Mouse (Mus musculus): ENCODE data around the gene Tmem265. TPM values are rescaled to one million over a fixed set of nuclear protein-coding genes. Genes with fewer than 3 reads are reported as not detected.
A peak's percentile ranks its signal among the peaks of the same experiment; 100 is the strongest.

Gene Tmem265
- polyA plus RNA-seq, 1 experiment from 2014 or later: 4.0 TPM

GRCm38 (mm10) chr7:127585031-127585430 is 23.8 kb downstream of the Tmem265 start:
- ATAC-seq (ENCODE audit: low FRiP score) (no peak), DNase-seq (ENCODE audit: low spot score, missing footprints) (no peak)
- Histone ChIP-seq H3K4me1 (ENCODE audit: control insufficient read depth, insufficient read depth, low read length) (peaks cover 13% of the 10 kb centered on the region), H3K27me3 (ENCODE audit: control insufficient read depth, insufficient read depth, low read length) (no peaks in the 10 kb centered on the region), H3K9ac (ENCODE audit: low read length) (no peak overlapping the region), H3K4me2 (no peak overlapping the region), H3K36me3 (ENCODE audit: control insufficient read depth, insufficient read depth, low read length) (peaks cover 11% of the 10 kb centered on the region), H3K9me3 (ENCODE audit: control insufficient read depth, low read length) (no peaks in the 10 kb centered on the region), H3K4me3 (ENCODE audit: low read depth, low read length) (no peak overlapping the region), H3K27ac (ENCODE audit: low read depth, low read length) (no peak overlapping the region)
- 90% methylated on average over 7 of the region's 7 CpGs for WGBS

GRCm38 (mm10) chr7:127586149-127586548 is 25.0 kb downstream of the Tmem265 start:
- Histone ChIP-seq H3K4me1 (ENCODE audit: control insufficient read depth, insufficient read depth, low read length) (peaks cover 13% of the 10 kb centered on the region), H3K4me2 (no peak overlapping the region), H3K4me3 (ENCODE audit: low read depth, low read length) (no peak overlapping the region), H3K27ac (ENCODE audit: low read depth, low read length) (no peak overlapping the region), H3K36me3 (ENCODE audit: control insufficient read depth, insufficient read depth, low read length) (peaks cover 16% of the 10 kb centered on the region), H3K9me3 (ENCODE audit: control insufficient read depth, low read length) (no peaks in the 10 kb centered on the region), H3K27me3 (ENCODE audit: control insufficient read depth, insufficient read depth, low read length) (no peaks in the 10 kb centered on the region), H3K9ac (ENCODE audit: low read length) (no peak overlapping the region)
- DNase-seq (ENCODE audit: low spot score, missing footprints) (no peak), ATAC-seq (ENCODE audit: low FRiP score) (no peak)
- 97% methylated on average over 6 of the region's 6 CpGs for WGBS

GRCm38 (mm10) chr7:127587196-127587595 is 26.0 kb downstream of the Tmem265 start:
- peak overlapping the region; percentile 60 for H3K9ac ChIP-seq (ENCODE audit: low read length)
- WGBS: 74% methylated on average over 5 of the region's 5 CpGs
- no peaks in the 10 kb centered on the region for H3K27me3 ChIP-seq (ENCODE audit: control insufficient read depth, insufficient read depth, low read length)
- DNase-seq (ENCODE audit: low spot score, missing footprints) (no peak), ATAC-seq (ENCODE audit: low FRiP score) (no peak)
- peak overlapping the region; percentile 88 for H3K4me2 ChIP-seq
- peak overlapping the region; percentile 82; the same call in 1 of the 2 replicates for H3K4me3 ChIP-seq (ENCODE audit: low read depth, low read length)
- H3K4me1 ChIP-seq (ENCODE audit: control insufficient read depth, insufficient read depth, low read length): peaks cover 13% of the 10 kb centered on the region
- peaks cover 23% of the 10 kb centered on the region for H3K36me3 ChIP-seq (ENCODE audit: control insufficient read depth, insufficient read depth, low read length)
- no peaks in the 10 kb centered on the region for H3K9me3 ChIP-seq (ENCODE audit: control insufficient read depth, low read length)
- H3K27ac ChIP-seq (ENCODE audit: low read depth, low read length): no peak overlapping the region

- no peaks in the 10 kb centered on the region for H3K9me3 ChIP-seq (ENCODE audit: control insufficient read depth, low read length)
- H3K36me3 ChIP-seq (ENCODE audit: control insufficient read depth, insufficient read depth, low read length): peaks cover 19% of the 10 kb centered on the region
- under 1% methylated on average over 50 of the region's 50 CpGs for WGBS
These were observed 27.1 kb downstream of the Tmem265 start, which contains the start of the genes Ccdc189 and Rnf40 for GRCm38 (mm10) chr7:127588011-127588871. Ccdc189 (minus strand) TSS chr7:127588595. Rnf40 (plus strand) TSS chr7:127588767.

GRCm38 (mm10) chr7:127588901-127589300 is 27.7 kb downstream of the Tmem265 start:
- Histone ChIP-seq H3K9ac (ENCODE audit: low read length) (peak overlapping the region; percentile 81), H3K27me3 (ENCODE audit: control insufficient read depth, insufficient read depth, low read length) (no peaks in the 10 kb centered on the region), H3K9me3 (ENCODE audit: control insufficient read depth, low read length) (no peaks in the 10 kb centered on the region), H3K4me3 (ENCODE audit: low read depth, low read length) (peak overlapping the region; percentile 82), H3K27ac (ENCODE audit: low read depth, low read length) (no peak overlapping the region), H3K4me2 (peak overlapping the region; percentile 88), H3K36me3 (ENCODE audit: control insufficient read depth, insufficient read depth, low read length) (peaks cover 15% of the 10 kb centered on the region), H3K4me1 (ENCODE audit: control insufficient read depth, insufficient read depth, low read length) (peaks cover 13% of the 10 kb centered on the region)
- ATAC-seq (ENCODE audit: low FRiP score): no peak
- 6% methylated on average over 29 of the region's 29 CpGs for WGBS
- DNase-seq (ENCODE audit: low spot score, missing footprints): peak; percentile 88

More at GRCm38 (mm10) chr7:127588011-127588871, 27.1 kb downstream of the Tmem265 start, which contains the start of the genes Ccdc189 and Rnf40:
- H3K9ac ChIP-seq (ENCODE audit: low read length): peak within 1 kb of the TSS; percentile 81
- DNase-seq (ENCODE audit: low spot score, missing footprints) (peak; percentile 98), ATAC-seq (ENCODE audit: low FRiP score) (peak; percentile 98)
- H3K4me1 ChIP-seq (ENCODE audit: control insufficient read depth, insufficient read depth, low read length): peaks cover 13% of the 10 kb centered on the region
- peak within 1 kb of the TSS; percentile 65 for H3K27ac ChIP-seq (ENCODE audit: low read depth, low read length)
- peak within 1 kb of the TSS; percentile 82 for H3K4me3 ChIP-seq (ENCODE audit: low read depth, low read length)
- no peaks in the 10 kb centered on the region for H3K27me3 ChIP-seq (ENCODE audit: control insufficient read depth, insufficient read depth, low read length)
- peak within 1 kb of the TSS; percentile 88 for H3K4me2 ChIP-seq

GRCm38 (mm10) chr7:127589637-127590036 is 28.4 kb downstream of the Tmem265 start:
- no peaks in the 10 kb centered on the region for H3K27me3 ChIP-seq (ENCODE audit: control insufficient read depth, insufficient read depth, low read length)
- peaks cover 18% of the 10 kb centered on the region for H3K36me3 ChIP-seq (ENCODE audit: control insufficient read depth, insufficient read depth, low read length)
- peak overlapping the region; percentile 82 for H3K4me3 ChIP-seq (ENCODE audit: low read depth, low read length)
- WGBS: 93% methylated on average over 9 of the region's 9 CpGs
- ATAC-seq (ENCODE audit: low FRiP score) (no peak), DNase-seq (ENCODE audit: low spot score, missing footprints) (no peak)
- peak overlapping the region; percentile 81; the same call in 1 of the 2 replicates for H3K9ac ChIP-seq (ENCODE audit: low read length)
- H3K4me2 ChIP-seq: peak overlapping the region; percentile 88
- peaks cover 13% of the 10 kb centered on the region for H3K4me1 ChIP-seq (ENCODE audit: control insufficient read depth, insufficient read depth, low read length)
- H3K27ac ChIP-seq (ENCODE audit: low read depth, low read length): no peak overlapping the region
- no peaks in the 10 kb centered on the region for H3K9me3 ChIP-seq (ENCODE audit: control insufficient read depth, low read length)

- no peak for DNase-seq (ENCODE audit: low spot score, missing footprints)
These were observed 29.9 kb downstream of the Tmem265 start for GRCm38 (mm10) chr7:127591108-127591507.

GRCm38 (mm10) chr7:127592575-127592974 is 31.4 kb downstream of the Tmem265 start:
- WGBS: 89% methylated on average over 14 of the region's 14 CpGs
- H3K36me3 ChIP-seq (ENCODE audit: control insufficient read depth, insufficient read depth, low read length): peaks cover 43% of the 10 kb centered on the region

More at GRCm38 (mm10) chr7:127591108-127591507, 29.9 kb downstream of the Tmem265 start:
- Histone ChIP-seq H3K4me2 (no peak overlapping the region), H3K9me3 (ENCODE audit: control insufficient read depth, low read length) (no peaks in the 10 kb centered on the region), H3K4me1 (ENCODE audit: control insufficient read depth, insufficient read depth, low read length) (peaks cover 13% of the 10 kb centered on the region), H3K27ac (ENCODE audit: low read depth, low read length) (no peak overlapping the region), H3K27me3 (ENCODE audit: control insufficient read depth, insufficient read depth, low read length) (no peaks in the 10 kb centered on the region), H3K4me3 (ENCODE audit: low read depth, low read length) (no peak overlapping the region), H3K9ac (ENCODE audit: low read length) (no peak overlapping the region), H3K36me3 (ENCODE audit: control insufficient read depth, insufficient read depth, low read length) (peaks cover 31% of the 10 kb centered on the region)
- no peak for ATAC-seq (ENCODE audit: low FRiP score)
- 94% methylated on average over 10 of the region's 10 CpGs for WGBS

GRCm38 (mm10) chr7:127596747-127597146 is 35.6 kb downstream of the Tmem265 start:
- Histone ChIP-seq H3K4me2 (no peak overlapping the region), H3K4me3 (ENCODE audit: low read depth, low read length) (no peak overlapping the region), H3K27me3 (ENCODE audit: control insufficient read depth, insufficient read depth, low read length) (no peaks in the 10 kb centered on the region), H3K4me1 (ENCODE audit: control insufficient read depth, insufficient read depth, low read length) (no peaks in the 10 kb centered on the region), H3K36me3 (ENCODE audit: control insufficient read depth, insufficient read depth, low read length) (peaks cover 43% of the 10 kb centered on the region), H3K9ac (ENCODE audit: low read length) (no peak overlapping the region), H3K27ac (ENCODE audit: low read depth, low read length) (no peak overlapping the region), H3K9me3 (ENCODE audit: control insufficient read depth, low read length) (no peaks in the 10 kb centered on the region)
- no peak for ATAC-seq (ENCODE audit: low FRiP score)
- no peak for DNase-seq (ENCODE audit: low spot score, missing footprints)
- 93% methylated on average over 17 of the region's 17 CpGs for whole genome bisulfite sequencing

More at GRCm38 (mm10) chr7:127592575-127592974, 31.4 kb downstream of the Tmem265 start:
- no peaks in the 10 kb centered on the region for H3K27me3 ChIP-seq (ENCODE audit: control insufficient read depth, insufficient read depth, low read length)
- H3K9ac ChIP-seq (ENCODE audit: low read length): no peak overlapping the region
- no peaks in the 10 kb centered on the region for H3K9me3 ChIP-seq (ENCODE audit: control insufficient read depth, low read length)
- no peak for DNase-seq (ENCODE audit: low spot score, missing footprints)
- peaks cover 7% of the 10 kb centered on the region for H3K4me1 ChIP-seq (ENCODE audit: control insufficient read depth, insufficient read depth, low read length)
- no peak overlapping the region for H3K4me3 ChIP-seq (ENCODE audit: low read depth, low read length)
- no peak overlapping the region for H3K4me2 ChIP-seq
- H3K27ac ChIP-seq (ENCODE audit: low read depth, low read length): no peak overlapping the region
- ATAC-seq (ENCODE audit: low FRiP score): no peak
